Mouse (Mus musculus): ENCODE data around the gene D630045J12Rik. TPM values are rescaled to one million over a fixed set of nuclear protein-coding genes. Genes with fewer than 3 reads are reported as not detected.

Gene D630045J12Rik
- polyA plus RNA-seq (2015; fragmentation: Nextera tagmentation; extraction: Ambion mirVana) = 2.5 and 3.1 TPM in 2 replicates

GRCm38 (mm10) chr6:38253736-38254641 lies at the start of gene D630045J12Rik:
Gene D630045J12Rik (minus strand): TSS chr6:38254009.

GRCm38 (mm10) chr6:38298761-38299401 lies 45.1 kb upstream of the D630045J12Rik start, which contains the start of gene Zc3hav1l:
Gene Zc3hav1l (minus strand): TSS chr6:38299259.

GRCm38 (mm10) chr6:38124207-38124835 lies 129.5 kb downstream of the D630045J12Rik start, which contains the start of gene Atp6v0a4:
Gene Atp6v0a4 (minus strand): TSS chr6:38124586.

DNA sequence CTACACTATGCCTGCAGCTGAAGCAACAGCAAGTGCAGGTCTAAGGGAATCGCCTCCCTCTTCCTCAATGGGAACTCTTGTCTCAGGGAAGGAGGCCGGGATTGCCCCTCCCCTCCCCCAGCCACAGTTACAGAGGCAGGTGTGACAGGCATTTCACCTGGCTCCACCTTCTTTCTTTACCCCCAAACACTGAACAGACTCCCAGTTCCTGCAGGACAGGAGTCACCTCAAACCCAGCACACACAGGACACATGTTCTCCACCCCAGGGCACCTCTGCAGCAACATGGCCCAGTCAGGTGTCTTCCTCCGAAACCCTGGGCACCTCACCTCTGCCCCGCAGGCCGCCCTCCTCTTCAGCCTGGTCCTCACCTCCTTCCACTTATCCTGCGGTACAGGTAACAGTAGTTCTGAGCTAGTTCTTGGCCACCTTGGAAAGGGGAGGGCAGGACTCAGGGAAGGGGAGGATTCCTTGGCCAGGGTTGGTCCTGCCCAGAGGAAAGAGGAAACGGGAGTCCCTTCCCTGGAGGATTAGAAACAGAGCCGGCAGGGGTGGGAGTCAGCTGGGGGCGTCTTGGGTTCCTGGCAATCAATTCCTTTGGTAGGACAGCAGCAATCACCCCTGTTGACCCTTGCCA lies 144.5 kb downstream of the D630045J12Rik start, which contains the start of gene Tmem213:
Gene Tmem213, plus strand, starts transcription at position 96 of the 636 bp plus-strand sequence.

Other genes starting within 250 kb of the D630045J12Rik start
- 3.5 and 3.8 TPM in 2 replicates for gene Svopl, start 207.0 kb downstream of the D630045J12Rik start, polyA plus RNA-seq (2015; fragmentation: Nextera tagmentation; extraction: Ambion mirVana)
- gene Tmem213, start 144.8 kb downstream of the D630045J12Rik start, polyA plus RNA-seq (2015; fragmentation: Nextera tagmentation; extraction: Ambion mirVana) = 0.68 and 0.91 TPM in 2 replicates
- gene Atp6v0a4, start 129.4 kb downstream of the D630045J12Rik start, polyA plus RNA-seq (2015; fragmentation: Nextera tagmentation; extraction: Ambion mirVana) = 0.59 and 2.0 TPM in 2 replicates
- 3.1 and 3.5 TPM in 2 replicates for gene Zc3hav1l, start 45.2 kb upstream of the D630045J12Rik start, polyA plus RNA-seq (2015; fragmentation: Nextera tagmentation; extraction: Ambion mirVana)
- gene Zc3hav1, start 100.6 kb upstream of the D630045J12Rik start, polyA plus RNA-seq (2015; fragmentation: Nextera tagmentation; extraction: Ambion mirVana) = 13.2 and 26.2 TPM in 2 replicates
- 2.1 and 2.3 TPM in 2 replicates for gene Ttc26, start 127.5 kb upstream of the D630045J12Rik start, polyA plus RNA-seq (2015; fragmentation: Nextera tagmentation; extraction: Ambion mirVana)
- 8.7 and 10.1 TPM in 2 replicates for gene Ubn2, start 179.9 kb upstream of the D630045J12Rik start, polyA plus RNA-seq (2015; fragmentation: Nextera tagmentation; extraction: Ambion mirVana)